Mouse (Mus musculus) lung, embryonic 15.5 days (tissue): ENCODE data around the gene Tgfbi. TPM values are rescaled to one million over a fixed set of nuclear protein-coding genes. Genes with fewer than 3 reads are reported as not detected.

Experiments
- ATAC-seq: fragments of 200-750 bp; cut with Nextera tagmentation; 2 replicates; pipeline ENCODE4 v1.8.0; 2017; ENCODE audit warnings: moderate number of reproducible peaks, borderline replicate concordance; ENCODE audit not compliant: low FRiP score, low TSS enrichment; ENCODE audit errors: extremely low read depth
- H3K27ac ChIP-seq: fragments of 300-500 bp; sonication (generic); 2 replicates; pipeline ENCODE4 v1.5.1; 2015; ENCODE audit warnings: moderate library complexity, mild to moderate bottlenecking, inconsistent platforms
- H3K27me3 ChIP-seq: fragments of 300-500 bp; sonication (generic); 2 replicates; pipeline ENCODE4 v1.6.1; 2015; ENCODE audit warnings: inconsistent platforms
- H3K36me3 ChIP-seq: fragments of 300-500 bp; sonication (generic); 2 replicates; pipeline ENCODE4 v1.6.1; 2015; ENCODE audit warnings: inconsistent platforms
- H3K4me1 ChIP-seq: fragments of 300-500 bp; sonication (generic); 2 replicates; pipeline ENCODE4 v1.6.1; 2015; ENCODE audit warnings: inconsistent platforms
- H3K4me2 ChIP-seq: fragments of 300-500 bp; sonication (generic); 2 replicates; pipeline ENCODE4 v1.6.1; 2015; ENCODE audit warnings: inconsistent platforms, mild to moderate bottlenecking, moderate library complexity
- H3K4me3 ChIP-seq: fragments of 300-500 bp; sonication (generic); 2 replicates; pipeline ENCODE4 v1.5.1; 2015; ENCODE audit warnings: mild to moderate bottlenecking, inconsistent platforms
- H3K9ac ChIP-seq: fragments of 300-500 bp; sonication (generic); 2 replicates; pipeline ENCODE4 v1.6.1; 2015; ENCODE audit warnings: inconsistent platforms
- H3K9me3 ChIP-seq: fragments of 300-500 bp; sonication (generic); 2 replicates; pipeline ENCODE4 v1.6.1; 2016; ENCODE audit warnings: inconsistent platforms
- WGBS: fragments of 180-500 bp; shearing (Covaris S2); methylation state at CpG from one replicate; pipeline ENCODE4 v1.1.7; 2015; 5-methylcytosine and 5-hydroxymethylcytosine counted together
- polyA plus RNA-seq: library from polyadenylated mRNA; unstranded; fragments of >200 nt; fragmentation: Nextera tagmentation; extraction: Ambion mirVana; gene quantifications from 2 replicates; pipeline ENCODE4 v1.2.1, GENCODE M21; 2015

Gene Tgfbi
- polyA plus RNA-seq, 1 experiment from 2014 or later, result 189 TPM

DNA sequence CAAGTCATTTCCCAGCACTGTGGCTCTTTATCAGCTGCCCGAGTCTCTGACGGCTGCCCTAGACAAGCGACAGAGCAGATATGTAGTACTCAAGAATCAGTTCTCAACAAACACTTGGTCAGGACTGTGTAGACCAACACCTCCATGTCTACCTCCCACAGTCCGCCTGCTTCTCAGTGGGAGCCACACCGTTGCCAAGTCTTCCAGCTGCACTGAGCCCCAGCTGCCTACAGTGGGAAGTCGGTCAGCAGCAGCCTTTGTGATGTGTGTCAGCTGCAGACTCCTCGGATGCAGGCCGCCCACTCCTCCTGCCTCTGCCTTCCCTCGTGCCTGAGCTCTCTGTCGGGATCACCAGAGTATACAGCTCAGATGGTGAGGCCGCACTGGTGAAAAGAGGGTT, 61.9 kb downstream of the Tgfbi start:
- peak; percentile 91 for ATAC-seq
- H3K27me3 ChIP-seq, result no peaks in the 10 kb centered on the region
- no peak overlapping the region for H3K27ac ChIP-seq
- H3K4me1 ChIP-seq, result 0 out of 2 replicates have a peak, but pooled peaks cover 5% of the 10 kb centered on the region
- no peak overlapping the region for H3K4me3 ChIP-seq
- H3K9ac ChIP-seq, result no peak overlapping the region
- no peaks in the 10 kb centered on the region for H3K36me3 ChIP-seq
- no peak overlapping the region for H3K4me2 ChIP-seq
- H3K9me3 ChIP-seq, result no peaks in the 10 kb centered on the region
- 29% methylated on average over 11 of the region's 11 CpGs for WGBS

DNA sequence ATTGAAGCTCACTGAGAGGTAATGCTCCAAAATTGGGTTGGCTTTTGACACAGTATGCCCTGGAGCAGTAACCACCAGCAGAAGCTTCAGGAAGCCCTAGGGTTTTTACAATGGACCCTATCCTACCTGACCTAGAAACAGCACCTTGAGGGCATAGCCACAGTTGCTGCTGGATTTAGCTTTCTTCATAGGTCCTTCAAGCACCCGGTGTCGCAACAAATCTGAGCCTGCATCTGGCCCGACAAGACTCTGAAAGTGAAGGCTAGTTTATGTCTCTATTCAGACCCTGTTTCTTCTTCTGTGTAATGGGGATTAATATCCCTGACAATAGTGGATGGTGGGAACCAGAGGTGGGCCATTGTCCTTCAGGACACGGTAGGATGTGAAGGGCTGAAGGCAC, 68.4 kb downstream of the Tgfbi start:
- Histone ChIP-seq H3K4me3 (no peak overlapping the region), H3K4me1 (peaks cover 39% of the 10 kb centered on the region), H3K27ac (peak overlapping the region; percentile 72), H3K9ac (no peak overlapping the region), H3K36me3 (no peaks in the 10 kb centered on the region), H3K27me3 (no peaks in the 10 kb centered on the region), H3K4me2 (0 out of 2 replicates have a peak overlapping the region, but pooled peaks have one; percentile 4), H3K9me3 (no peaks in the 10 kb centered on the region)
- WGBS, result 61% methylated on average over 4 of the region's 4 CpGs
- no peak for ATAC-seq

DNA sequence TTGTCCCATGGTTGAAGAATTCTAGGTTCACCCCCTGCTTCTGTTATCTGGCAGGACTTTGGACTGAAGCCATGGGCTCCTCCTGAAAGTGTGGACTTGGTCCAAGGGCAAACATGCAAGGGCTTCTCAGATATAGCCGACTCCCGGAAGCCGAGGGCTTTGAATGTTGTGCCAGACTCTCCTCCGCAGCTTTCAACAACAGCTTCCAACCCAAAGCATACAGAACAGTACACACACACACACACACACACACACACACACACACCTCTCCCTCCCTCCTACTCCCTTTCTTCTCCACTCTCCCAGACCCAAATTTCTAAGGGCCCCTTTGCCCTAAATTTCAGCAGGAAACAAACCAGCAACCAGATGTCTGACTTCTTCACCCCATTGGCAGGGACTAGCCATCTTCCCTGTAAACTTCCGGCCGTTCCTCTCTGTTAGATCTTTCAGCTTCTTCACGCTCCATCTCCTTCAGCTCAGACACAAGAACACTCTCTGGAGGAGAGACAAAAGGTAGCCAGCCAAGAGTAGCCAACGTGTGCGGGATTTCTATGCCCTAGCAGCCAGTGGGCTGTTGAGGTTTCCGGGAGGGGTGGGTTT, 69.0 kb downstream of the Tgfbi start:
- Histone ChIP-seq H3K4me3 (no peak overlapping the region), H3K4me1 (peaks cover 44% of the 10 kb centered on the region), H3K9ac (no peak overlapping the region), H3K9me3 (no peaks in the 10 kb centered on the region), H3K27ac (peak overlapping the region; percentile 72), H3K27me3 (no peaks in the 10 kb centered on the region), H3K36me3 (no peaks in the 10 kb centered on the region), H3K4me2 (0 out of 2 replicates have a peak overlapping the region, but pooled peaks have one; percentile 4)
- ATAC-seq, result peak; percentile 63
- 10% methylated on average over 10 of the region's 10 CpGs for WGBS

DNA sequence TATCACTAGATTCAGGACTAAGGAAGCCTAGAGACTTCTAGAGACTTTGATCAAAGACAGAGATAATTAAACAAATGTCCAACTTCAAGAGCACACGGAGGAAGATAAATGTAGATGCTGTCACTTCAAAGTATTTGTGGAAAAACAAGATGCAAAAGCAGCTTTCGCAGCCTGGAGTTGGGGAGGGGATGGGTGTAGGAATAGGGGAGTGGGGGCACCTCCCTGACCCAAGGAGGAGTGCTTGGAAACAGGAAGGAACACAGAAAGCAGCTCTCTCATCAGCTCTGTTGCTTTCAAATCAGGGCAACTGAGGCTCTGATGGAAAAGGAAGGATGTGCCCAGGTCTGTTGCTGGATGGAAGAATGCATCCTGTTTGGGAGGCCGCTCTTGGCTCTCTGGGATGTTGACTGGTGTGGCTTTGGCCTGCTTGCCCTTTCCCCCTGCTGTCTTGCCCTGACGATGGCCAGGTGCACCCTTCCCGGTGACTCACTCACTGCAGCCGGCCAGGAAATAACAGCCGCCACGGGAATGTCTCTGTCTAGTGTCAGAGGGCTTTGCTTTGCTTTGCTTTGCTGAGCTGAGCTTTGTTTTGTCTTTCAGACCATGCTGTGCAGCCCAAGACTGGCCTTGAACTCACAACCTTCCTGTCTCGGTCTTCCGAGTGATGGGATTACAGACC, 69.6 kb downstream of the Tgfbi start:
- 0 out of 2 replicates have a peak overlapping the region, but pooled peaks have one; percentile 4 for H3K4me2 ChIP-seq
- H3K9ac ChIP-seq, result no peak overlapping the region
- no peaks in the 10 kb centered on the region for H3K27me3 ChIP-seq
- WGBS, result 37% methylated on average over 10 of the region's 10 CpGs
- peaks cover 45% of the 10 kb centered on the region for H3K4me1 ChIP-seq
- no peak overlapping the region for H3K4me3 ChIP-seq
- no peaks in the 10 kb centered on the region for H3K36me3 ChIP-seq
- ATAC-seq, result peak; percentile 27; the same call in 1 of the 2 replicates
- peak overlapping the region; percentile 72 for H3K27ac ChIP-seq
- H3K9me3 ChIP-seq, result no peaks in the 10 kb centered on the region

DNA sequence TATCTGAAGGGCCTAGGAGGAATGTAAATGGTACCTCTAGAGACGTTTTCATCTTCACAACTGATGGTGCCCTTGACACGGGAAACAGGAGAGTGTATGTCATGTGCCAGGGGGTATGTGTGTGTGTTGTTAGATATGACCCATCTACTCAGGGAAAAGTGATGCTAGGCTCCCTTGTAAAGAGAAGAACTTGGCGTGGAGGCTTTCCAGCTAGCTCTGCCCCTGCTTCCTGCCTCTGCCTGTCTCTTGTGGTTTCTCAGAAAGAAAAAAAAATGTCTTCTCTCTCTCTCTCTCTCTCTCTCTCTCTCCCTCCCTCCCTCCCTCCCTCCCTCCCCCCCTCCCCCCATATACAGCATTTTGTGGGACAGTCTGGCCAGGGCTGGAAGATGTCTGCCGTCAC, 72.6 kb downstream of the Tgfbi start:
- H3K4me1 ChIP-seq, result peaks cover 45% of the 10 kb centered on the region
- no peaks in the 10 kb centered on the region for H3K36me3 ChIP-seq
- WGBS, result 38% methylated on average over 4 of the region's 4 CpGs
- peak overlapping the region; percentile 38; the same call in 1 of the 2 replicates for H3K4me2 ChIP-seq
- no peak overlapping the region for H3K9ac ChIP-seq
- H3K9me3 ChIP-seq, result no peaks in the 10 kb centered on the region
- H3K27ac ChIP-seq, result peak overlapping the region; percentile 57
- peak; percentile 19; the same call in 1 of the 2 replicates for ATAC-seq
- no peak overlapping the region for H3K4me3 ChIP-seq
- H3K27me3 ChIP-seq, result no peaks in the 10 kb centered on the region; the same call in 1 of the 2 replicates

DNA sequence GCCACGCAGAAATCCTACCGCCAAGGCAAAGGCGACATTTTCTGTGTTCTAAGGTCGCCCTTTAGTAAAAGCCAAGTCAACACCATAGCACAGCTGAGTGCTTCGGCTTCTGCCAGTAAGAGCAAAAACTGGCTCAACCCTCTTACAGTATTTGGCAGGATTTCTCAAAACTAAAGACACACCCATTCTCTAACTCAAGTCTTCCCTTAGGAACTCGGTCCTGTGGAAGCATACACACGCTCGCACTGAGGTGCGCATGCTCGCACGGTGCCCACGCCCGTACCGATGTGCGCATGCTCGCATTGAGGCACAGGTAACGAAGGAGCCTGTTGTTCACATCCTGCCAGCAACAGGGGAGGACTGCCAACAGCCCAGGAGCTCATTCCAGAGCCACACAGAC, 73.0 kb downstream of the Tgfbi start:
- peak overlapping the region; percentile 57 for H3K27ac ChIP-seq
- H3K9ac ChIP-seq, result no peak overlapping the region
- no peaks in the 10 kb centered on the region for H3K36me3 ChIP-seq
- H3K4me1 ChIP-seq, result peaks cover 45% of the 10 kb centered on the region
- WGBS, result 50% methylated on average over 17 of the region's 17 CpGs
- no peaks in the 10 kb centered on the region; the same call in 1 of the 2 replicates for H3K27me3 ChIP-seq
- peak; percentile 64; the same call in 1 of the 2 replicates for ATAC-seq
- H3K9me3 ChIP-seq, result no peaks in the 10 kb centered on the region
- no peak overlapping the region for H3K4me3 ChIP-seq
- H3K4me2 ChIP-seq, result peak overlapping the region; percentile 38

DNA sequence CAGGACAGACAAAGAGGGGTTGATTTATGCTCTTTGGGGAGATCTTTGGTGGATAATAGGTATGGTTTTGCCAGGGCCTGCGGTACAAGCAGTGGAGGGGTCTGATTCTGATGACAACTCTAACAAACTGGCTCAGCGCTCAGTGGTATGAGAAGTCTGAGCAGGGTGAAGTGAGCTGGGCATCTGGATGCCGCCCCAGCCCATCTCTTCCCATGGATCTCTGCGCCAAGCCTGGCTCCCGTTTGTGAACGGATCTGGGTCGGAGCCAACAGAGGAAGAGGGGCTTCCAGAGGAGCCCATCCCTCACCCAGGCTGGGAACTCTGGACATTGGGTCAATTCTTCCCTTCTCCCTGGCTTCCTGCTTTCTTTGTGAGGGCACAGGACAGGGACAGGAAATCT, 74.0 kb downstream of the Tgfbi start:
- Histone ChIP-seq H3K27me3 (no peaks in the 10 kb centered on the region; the same call in 1 of the 2 replicates), H3K27ac (no peak overlapping the region), H3K4me1 (peaks cover 37% of the 10 kb centered on the region), H3K4me2 (no peak overlapping the region), H3K9me3 (no peaks in the 10 kb centered on the region), H3K36me3 (no peaks in the 10 kb centered on the region), H3K9ac (no peak overlapping the region), H3K4me3 (no peak overlapping the region)
- WGBS, result 62% methylated on average over 7 of the region's 7 CpGs
- no peak for ATAC-seq

Other genes starting within 250 kb of the Tgfbi start
- gene Gm3045, start 182.9 kb upstream of the Tgfbi start, polyA plus RNA-seq, result not detected in 2 replicates
- gene Slc25a48, start 171.2 kb upstream of the Tgfbi start, polyA plus RNA-seq, result 0.14 and 0.26 TPM in 2 replicates
- not detected in 2 replicates for gene Il9, start 127.3 kb upstream of the Tgfbi start, polyA plus RNA-seq
- gene Fbxl21, start 87.1 kb upstream of the Tgfbi start, polyA plus RNA-seq, result 1.7 and 1.8 TPM in 2 replicates
- 0.53 TPM in 1 of 2 replicates, not detected in the other for gene Lect2, start 61.0 kb upstream of the Tgfbi start, polyA plus RNA-seq
- 34.1 and 34.7 TPM in 2 replicates for gene Smad5, start 93.5 kb downstream of the Tgfbi start, polyA plus RNA-seq
- gene Gm45623, start 144.3 kb downstream of the Tgfbi start, polyA plus RNA-seq, result 3.5 and 4.8 TPM in 2 replicates